Mouse (Mus musculus) embryonic fibroblast, embryonic 13.5 days (primary cell): ENCODE data around the gene Mrpl40.

Experiments used
- CTCF ChIP-seq: IDR thresholded peaks from 2 replicates; pipeline ENCODE4 v1.5.1; 2011; ENCODE audit warnings: mild to moderate bottlenecking, control low read depth, low read length, moderate library complexity, borderline replicate concordance; ENCODE audit not compliant: insufficient read depth
- POLR2A ChIP-seq: IDR thresholded peaks from 2 replicates; pipeline ENCODE4 v1.6.1; 2011; ENCODE audit warnings: low read depth, mild to moderate bottlenecking, control low read depth, low read length, moderate library complexity

DNA sequence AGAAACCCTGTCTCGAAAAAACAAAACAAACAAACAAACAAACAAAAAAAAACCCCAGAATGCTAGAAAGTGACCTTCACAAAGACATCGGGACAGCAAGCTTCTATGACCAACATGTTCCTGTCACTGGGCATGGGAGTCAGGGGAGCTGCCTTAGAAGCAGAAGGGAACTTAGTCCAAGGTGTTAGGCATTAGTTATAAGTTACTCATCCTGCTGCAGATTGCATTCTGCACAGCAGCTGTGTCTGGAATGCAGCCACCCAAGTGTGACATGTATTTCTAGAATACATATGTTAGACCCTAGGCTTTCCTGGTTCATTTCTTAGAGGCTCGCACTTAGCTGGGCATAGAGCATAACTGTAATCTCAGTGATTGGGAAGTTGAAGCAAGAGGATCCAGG lies 48.0 kb downstream of the Mrpl40 start:
- TF ChIP-seq CTCF (no peak), POLR2A (no peak)
